Mouse (Mus musculus) liver, embryonic 15.5 days (tissue): ENCODE results near the gene Fbxo31. TPM values are rescaled to one million over a fixed set of nuclear protein-coding genes. Genes with fewer than 3 reads are reported as not detected.

Experiments used
- ATAC-seq: fragments of 200-750 bp; cut with Nextera tagmentation; 2 replicates; pipeline ENCODE4 v1.8.0; 2017; ENCODE audit warnings: moderate number of reproducible peaks, mild to moderate bottlenecking, moderate library complexity; ENCODE audit not compliant: insufficient read depth
- H3K27ac ChIP-seq: fragments of 300-500 bp; sonication (generic); replicated peaks from 2 replicates; pipeline ENCODE4 v1.5.1; 2015; ENCODE audit warnings: mild to moderate bottlenecking, inconsistent platforms
- H3K27me3 ChIP-seq: fragments of 300-500 bp; sonication (generic); 2 replicates; pipeline ENCODE4 v1.6.1; 2015; ENCODE audit warnings: mild to moderate bottlenecking, inconsistent platforms
- H3K36me3 ChIP-seq: fragments of 300-500 bp; sonication (generic); replicated peaks from 2 replicates; pipeline ENCODE4 v1.6.1; 2015; ENCODE audit warnings: moderate library complexity, mild to moderate bottlenecking, inconsistent platforms
- H3K4me1 ChIP-seq: fragments of 300-500 bp; sonication (generic); replicated peaks from 2 replicates; pipeline ENCODE4 v1.6.1; 2015; ENCODE audit warnings: inconsistent platforms
- H3K4me2 ChIP-seq: fragments of 300-500 bp; sonication (generic); 2 replicates; pipeline ENCODE4 v1.6.1; 2015; ENCODE audit warnings: moderate library complexity, mild to moderate bottlenecking, inconsistent platforms
- H3K4me3 ChIP-seq: fragments of 300-500 bp; sonication (generic); replicated peaks from 2 replicates; pipeline ENCODE4 v1.5.1; 2015; ENCODE audit warnings: mild to moderate bottlenecking, inconsistent platforms
- H3K9ac ChIP-seq: fragments of 300-500 bp; sonication (generic); 2 replicates; pipeline ENCODE4 v1.6.1; 2015; ENCODE audit warnings: moderate library complexity, mild to moderate bottlenecking, inconsistent platforms
- H3K9me3 ChIP-seq: fragments of 300-500 bp; sonication (generic); replicated peaks from 2 replicates; pipeline ENCODE4 v1.6.1; 2016; ENCODE audit warnings: inconsistent platforms
- WGBS: fragments of 180-500 bp; shearing (Covaris S2); methylation state at CpG from one replicate; pipeline ENCODE4 v1.1.7; 2015; ENCODE audit warnings: mixed read lengths; ENCODE audit not compliant: insufficient replicate concordance; 5-methylcytosine and 5-hydroxymethylcytosine counted together
- polyA plus RNA-seq: library from polyadenylated mRNA; unstranded; fragments of >200 nt; fragmentation: Nextera tagmentation; extraction: Ambion mirVana; gene quantifications from 2 replicates; pipeline ENCODE4 v1.2.1, GENCODE M21; 2015

The Fbxo31 gene
- polyA plus RNA-seq, 1 experiment from 2014 or later, result 9.1 TPM

DNA sequence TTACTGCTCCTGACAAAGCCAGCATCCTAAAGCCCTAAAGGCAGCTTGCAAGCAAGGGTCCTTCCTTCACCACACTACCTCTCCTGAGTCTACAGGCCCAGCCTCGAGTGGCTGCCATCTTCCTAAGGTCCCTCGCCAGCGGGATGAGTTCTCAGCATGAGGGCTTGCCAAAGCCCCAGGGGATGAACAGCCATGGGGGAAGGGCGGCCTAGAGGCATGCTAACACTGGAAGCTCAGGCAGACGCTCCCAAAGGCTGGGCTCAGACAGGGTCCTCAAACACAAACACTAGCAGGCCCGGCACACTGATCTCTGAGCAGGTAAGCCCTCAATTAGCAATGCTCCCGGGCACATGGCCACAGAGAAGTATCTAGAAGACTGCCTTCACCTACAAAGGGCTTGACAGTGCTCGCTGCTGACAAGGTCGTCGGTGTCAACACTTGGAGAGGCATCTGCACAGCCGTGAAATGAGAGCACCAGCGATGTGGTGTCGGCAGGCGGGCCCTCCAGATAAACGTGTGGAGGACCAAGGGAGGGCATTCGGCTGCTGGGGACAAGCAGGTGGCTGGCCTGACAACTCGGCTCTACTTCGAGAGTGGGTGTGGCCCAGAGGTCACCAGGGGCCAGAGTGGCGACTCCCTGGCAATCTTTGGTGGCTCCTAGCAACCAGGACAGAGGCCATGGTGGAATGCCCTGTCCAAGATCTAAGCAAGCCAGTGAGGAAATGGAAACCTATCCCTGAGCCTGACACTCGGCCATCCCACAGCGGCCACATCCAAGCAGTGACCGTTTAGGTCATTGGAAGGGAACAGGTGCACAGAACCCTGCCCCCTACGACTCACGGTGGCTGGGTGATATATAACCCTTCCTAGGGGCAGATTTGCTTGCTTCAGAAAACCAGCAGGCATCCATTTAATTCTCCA lies 27.3 kb downstream of the Fbxo31 start:
- no peaks in the 10 kb centered on the region for H3K27me3 ChIP-seq
- no peak overlapping the region for H3K4me2 ChIP-seq
- no peaks in the 10 kb centered on the region for H3K4me1 ChIP-seq
- no peaks in the 10 kb centered on the region for H3K9me3 ChIP-seq
- WGBS, result 73% methylated on average over 24 of the region's 24 CpGs
- no peak overlapping the region for H3K27ac ChIP-seq
- no peak overlapping the region for H3K9ac ChIP-seq
- ATAC-seq, result no peak
- H3K4me3 ChIP-seq, result no peak overlapping the region
- peaks cover 37% of the 10 kb centered on the region for H3K36me3 ChIP-seq

- Histone ChIP-seq H3K27me3 (0 out of 2 replicates have a peak, but pooled peaks cover 2% of the 10 kb centered on the region), H3K4me3 (no peak overlapping the region), H3K9ac (no peak overlapping the region), H3K36me3 (peaks cover 34% of the 10 kb centered on the region), H3K4me1 (no peaks in the 10 kb centered on the region), H3K4me2 (no peak overlapping the region), H3K9me3 (no peaks in the 10 kb centered on the region), H3K27ac (no peak overlapping the region)
- 67% methylated on average over 6 of the region's 6 CpGs for WGBS
- no peak for ATAC-seq
These were observed 28.6 kb downstream of the Fbxo31 start for GRCm38 (mm10) chr8:121550056-121550455.

- H3K9me3 ChIP-seq, result no peaks in the 10 kb centered on the region
- 0 out of 2 replicates have a peak, but pooled peaks cover 7% of the 10 kb centered on the region for H3K27me3 ChIP-seq
- WGBS, result 7% methylated on average over 7 of the region's 7 CpGs
- H3K27ac ChIP-seq, result no peak overlapping the region
- no peaks in the 10 kb centered on the region for H3K4me1 ChIP-seq
- no peak for ATAC-seq
- peaks cover 7% of the 10 kb centered on the region; the same call in 1 of the 2 replicates for H3K36me3 ChIP-seq
- H3K9ac ChIP-seq, result no peak overlapping the region
- H3K4me2 ChIP-seq, result no peak overlapping the region
- H3K4me3 ChIP-seq, result no peak overlapping the region
These were observed 31.5 kb downstream of the Fbxo31 start for GRCm38 (mm10) chr8:121547132-121547531.

- no peak overlapping the region for H3K27ac ChIP-seq
- H3K4me3 ChIP-seq, result no peak overlapping the region
- ATAC-seq, result no peak
- no peaks in the 10 kb centered on the region for H3K36me3 ChIP-seq
- WGBS, result 45% methylated on average over 11 of the region's 11 CpGs
- H3K4me2 ChIP-seq, result no peak overlapping the region
- no peaks in the 10 kb centered on the region for H3K4me1 ChIP-seq
- H3K9ac ChIP-seq, result no peak overlapping the region
- H3K9me3 ChIP-seq, result no peaks in the 10 kb centered on the region
- 0 out of 2 replicates have a peak, but pooled peaks cover 7% of the 10 kb centered on the region for H3K27me3 ChIP-seq
These were observed 33.7 kb downstream of the Fbxo31 start for GRCm38 (mm10) chr8:121544936-121545335.

GRCm38 (mm10) chr8:121544276-121544785 lies 34.3 kb downstream of the Fbxo31 start, which contains the start of gene 1700018B08Rik:
Gene 1700018B08Rik, minus strand, starts transcription at chr8:121544320.
- Histone ChIP-seq H3K4me3 (no peak within 1 kb of the TSS), H3K4me1 (no peaks in the 10 kb centered on the region), H3K9me3 (no peaks in the 10 kb centered on the region), H3K4me2 (no peak within 1 kb of the TSS), H3K36me3 (no peaks in the 10 kb centered on the region), H3K27ac (no peak within 1 kb of the TSS), H3K27me3 (0 out of 2 replicates have a peak, but pooled peaks cover 7% of the 10 kb centered on the region), H3K9ac (no peak within 1 kb of the TSS)
- no peak for ATAC-seq
- 65% methylated on average over 12 of the region's 12 CpGs for WGBS

DNA sequence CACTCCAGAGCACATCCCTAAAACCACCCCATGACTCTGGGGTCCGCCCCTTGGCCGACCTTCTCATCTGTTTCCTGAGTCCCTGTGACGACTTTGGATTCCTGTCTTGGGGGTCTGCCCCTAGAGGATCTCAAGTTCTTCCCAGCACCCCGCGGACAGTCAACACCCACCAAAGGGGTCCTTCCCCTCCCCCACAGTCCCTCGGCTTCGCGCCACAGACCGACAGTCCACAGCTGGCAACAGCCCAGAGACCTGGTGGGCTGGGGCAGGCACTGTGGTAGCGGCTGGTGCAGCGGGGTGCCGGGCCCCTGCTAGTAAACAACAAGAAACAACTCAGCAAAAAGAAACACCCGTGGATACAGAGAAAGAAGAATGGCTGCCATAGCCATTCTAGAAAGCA lies 35.7 kb downstream of the Fbxo31 start:
- Histone ChIP-seq H3K4me3 (no peak overlapping the region), H3K4me1 (no peaks in the 10 kb centered on the region), H3K9ac (no peak overlapping the region), H3K36me3 (no peaks in the 10 kb centered on the region), H3K27me3 (0 out of 2 replicates have a peak, but pooled peaks cover 7% of the 10 kb centered on the region), H3K4me2 (no peak overlapping the region), H3K27ac (no peak overlapping the region), H3K9me3 (no peaks in the 10 kb centered on the region)
- ATAC-seq, result no peak
- WGBS, result 63% methylated on average over 13 of the region's 13 CpGs

DNA sequence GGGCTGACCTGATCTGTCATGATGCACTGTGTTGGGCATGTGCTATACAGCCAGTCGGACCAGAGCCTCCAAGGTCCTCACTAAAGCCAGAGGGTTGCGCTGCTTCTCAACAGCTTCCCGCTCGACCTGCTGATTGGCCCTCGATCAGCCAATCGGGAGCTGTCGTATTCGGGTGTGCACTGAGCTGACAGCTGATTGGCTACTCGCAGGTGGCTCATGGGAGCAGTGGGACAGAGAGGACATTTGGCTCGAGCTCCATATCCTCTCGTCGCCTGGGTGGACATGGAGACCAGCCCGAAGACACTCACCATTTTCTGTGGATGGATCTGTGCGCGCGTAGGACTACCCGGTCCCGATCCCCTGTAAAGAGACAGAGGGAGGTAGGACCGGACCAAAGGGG lies 36.7 kb downstream of the Fbxo31 start:
- H3K9ac ChIP-seq, result no peak overlapping the region
- ATAC-seq, result no peak
- no peaks in the 10 kb centered on the region for H3K36me3 ChIP-seq
- no peak overlapping the region for H3K4me2 ChIP-seq
- H3K27me3 ChIP-seq, result 0 out of 2 replicates have a peak, but pooled peaks cover 7% of the 10 kb centered on the region
- no peak overlapping the region for H3K27ac ChIP-seq
- H3K4me3 ChIP-seq, result no peak overlapping the region
- H3K4me1 ChIP-seq, result no peaks in the 10 kb centered on the region
- 60% methylated on average over 19 of the region's 19 CpGs for WGBS
- no peaks in the 10 kb centered on the region for H3K9me3 ChIP-seq

DNA sequence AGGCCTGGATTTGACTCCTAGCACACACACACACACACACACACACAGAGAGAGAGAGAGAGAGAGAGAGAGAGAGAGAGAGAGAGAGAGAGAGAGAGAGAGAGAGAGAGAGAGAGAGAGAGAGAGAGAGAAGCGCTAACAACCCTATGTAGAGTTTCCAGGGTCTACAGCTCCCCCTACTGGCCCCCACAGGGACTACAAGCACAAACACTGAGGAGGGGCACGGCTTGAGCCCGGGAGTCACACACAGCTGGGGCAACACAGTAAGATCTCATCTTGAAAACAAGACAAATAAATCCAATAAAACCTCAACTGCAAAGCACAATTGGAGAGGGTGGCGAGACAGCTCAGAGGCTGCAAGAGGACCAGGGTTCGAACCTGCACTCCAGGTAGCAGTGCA lies 46.2 kb downstream of the Fbxo31 start:
- no peak overlapping the region for H3K27ac ChIP-seq
- no peak overlapping the region for H3K4me2 ChIP-seq
- no peak overlapping the region for H3K4me3 ChIP-seq
- WGBS, result 42% methylated on average over 5 of the region's 5 CpGs
- H3K4me1 ChIP-seq, result no peaks in the 10 kb centered on the region
- H3K9ac ChIP-seq, result no peak overlapping the region
- ATAC-seq, result no peak
- H3K36me3 ChIP-seq, result no peaks in the 10 kb centered on the region
- H3K9me3 ChIP-seq, result no peaks in the 10 kb centered on the region
- no peaks in the 10 kb centered on the region for H3K27me3 ChIP-seq

- 68% methylated on average over 10 of the region's 10 CpGs for WGBS
- Histone ChIP-seq H3K27me3 (no peaks in the 10 kb centered on the region; the same call in 1 of the 2 replicates), H3K4me1 (no peaks in the 10 kb centered on the region), H3K9ac (no peak overlapping the region), H3K4me2 (no peak overlapping the region), H3K9me3 (no peaks in the 10 kb centered on the region), H3K36me3 (no peaks in the 10 kb centered on the region), H3K4me3 (no peak overlapping the region), H3K27ac (no peak overlapping the region)
- ATAC-seq, result no peak
These were observed 48.0 kb downstream of the Fbxo31 start for GRCm38 (mm10) chr8:121530639-121531038.

DNA sequence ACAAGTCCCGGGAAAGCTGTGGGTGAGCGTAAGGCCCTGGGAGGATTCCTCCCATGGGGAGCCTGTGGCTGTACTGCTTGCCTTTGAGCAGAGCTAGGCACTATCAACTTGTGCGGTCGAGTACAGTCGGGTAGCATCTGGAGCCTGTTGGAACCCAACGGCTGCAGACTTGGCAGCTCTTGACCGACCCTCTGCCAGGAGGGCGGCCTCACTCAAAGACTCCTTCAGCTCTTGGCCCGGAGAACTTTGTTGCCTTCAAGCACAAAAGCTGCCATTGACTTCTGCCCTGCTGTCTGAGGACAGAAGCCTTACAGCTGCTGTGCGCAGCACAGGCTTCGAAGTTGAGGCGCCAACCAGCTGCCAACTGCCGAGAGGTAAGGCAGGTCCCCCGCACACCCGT lies 49.8 kb downstream of the Fbxo31 start:
- no peak for ATAC-seq
- Histone ChIP-seq H3K9me3 (no peaks in the 10 kb centered on the region), H3K4me2 (no peak overlapping the region), H3K27ac (no peak overlapping the region), H3K9ac (no peak overlapping the region), H3K36me3 (no peaks in the 10 kb centered on the region), H3K27me3 (no peaks in the 10 kb centered on the region; the same call in 1 of the 2 replicates), H3K4me1 (no peaks in the 10 kb centered on the region), H3K4me3 (no peak overlapping the region)
- 78% methylated on average over 15 of the region's 15 CpGs for WGBS

- Histone ChIP-seq H3K27me3 (no peaks in the 10 kb centered on the region; the same call in 1 of the 2 replicates), H3K4me3 (no peak overlapping the region), H3K4me1 (no peaks in the 10 kb centered on the region), H3K9me3 (no peaks in the 10 kb centered on the region), H3K36me3 (no peaks in the 10 kb centered on the region), H3K4me2 (no peak overlapping the region), H3K9ac (no peak overlapping the region), H3K27ac (no peak overlapping the region)
- 58% methylated on average over 9 of the region's 9 CpGs for WGBS
- no peak for ATAC-seq
These were observed 50.9 kb downstream of the Fbxo31 start for GRCm38 (mm10) chr8:121527751-121528150.
